Mouse (Mus musculus) frontal cortex, postnatal 25 days (tissue): ENCODE results near the gene 1110002E22Rik.

Experiments used
- DNase-seq, 2 experiments: peaks; one replicate each; pipeline ENCODE4 v3.0.0; 2022; ENCODE audit warnings: low spot score in 2 of 2

The 1110002E22Rik gene

DNA sequence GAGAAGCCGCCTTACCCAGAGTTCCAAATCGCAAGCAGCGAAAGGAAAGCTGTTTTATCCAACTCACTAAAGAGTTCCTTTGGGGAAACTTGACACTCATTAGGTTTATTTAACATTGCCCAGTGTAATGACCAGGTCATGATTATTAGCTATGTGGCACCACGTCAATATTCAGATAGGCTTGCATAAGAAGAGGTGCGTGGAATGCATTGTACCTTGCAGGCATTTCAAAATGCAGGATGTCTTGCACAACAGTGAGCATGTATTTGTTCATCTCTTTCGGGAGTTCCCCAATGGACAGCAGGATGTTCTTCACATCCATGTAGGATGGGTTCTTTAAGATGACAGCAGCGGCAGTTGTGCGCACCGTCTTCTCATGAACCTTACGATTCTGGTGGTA lies 42.0 kb downstream of the 1110002E22Rik start:
- no peak for DNase-seq

GRCm38 (mm10) chr3:138110910-138111782 lies 46.3 kb downstream of the 1110002E22Rik start:
- DNase-seq: no peak

DNA sequence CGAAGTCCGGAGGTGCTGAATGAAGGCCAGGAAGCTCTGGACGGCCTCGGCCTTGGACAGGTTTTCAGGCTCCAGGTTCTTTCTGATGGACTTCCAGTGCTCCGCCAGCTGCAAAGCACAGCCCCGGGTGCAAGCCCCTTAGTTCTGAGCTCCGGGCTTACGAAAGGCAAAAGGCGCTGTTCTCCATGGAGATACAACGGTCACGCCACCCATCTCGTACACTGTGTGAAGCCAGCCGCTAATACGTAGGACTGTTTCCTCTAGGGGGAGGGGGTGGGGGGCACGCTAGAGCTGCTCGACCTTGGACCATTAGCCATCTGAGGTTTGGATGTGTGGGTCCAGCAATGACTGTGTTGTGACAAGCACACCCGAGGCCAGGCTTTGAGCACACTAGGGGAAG lies 49.3 kb downstream of the 1110002E22Rik start:
- no peak for DNase-seq

DNA sequence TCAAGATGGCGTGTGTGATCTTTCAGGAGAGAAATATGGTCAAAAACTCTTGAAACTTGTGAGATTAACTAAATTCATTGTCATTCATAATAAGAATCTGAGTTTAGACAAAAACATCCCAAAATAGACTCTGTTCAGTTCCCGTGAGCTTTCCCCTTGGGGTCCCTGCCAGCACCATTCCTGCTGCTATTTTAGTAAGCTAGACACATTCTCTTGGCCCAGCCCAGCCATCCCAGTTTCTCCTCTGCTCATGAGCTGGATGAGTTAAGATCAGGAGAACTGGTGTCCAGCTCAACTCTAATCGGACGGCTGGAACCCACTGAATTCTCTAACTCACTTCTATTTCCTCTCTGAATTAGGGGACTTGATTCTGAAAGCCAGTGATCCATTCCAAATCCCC lies 52.0 kb downstream of the 1110002E22Rik start:
- DNase-seq: no peak

DNA sequence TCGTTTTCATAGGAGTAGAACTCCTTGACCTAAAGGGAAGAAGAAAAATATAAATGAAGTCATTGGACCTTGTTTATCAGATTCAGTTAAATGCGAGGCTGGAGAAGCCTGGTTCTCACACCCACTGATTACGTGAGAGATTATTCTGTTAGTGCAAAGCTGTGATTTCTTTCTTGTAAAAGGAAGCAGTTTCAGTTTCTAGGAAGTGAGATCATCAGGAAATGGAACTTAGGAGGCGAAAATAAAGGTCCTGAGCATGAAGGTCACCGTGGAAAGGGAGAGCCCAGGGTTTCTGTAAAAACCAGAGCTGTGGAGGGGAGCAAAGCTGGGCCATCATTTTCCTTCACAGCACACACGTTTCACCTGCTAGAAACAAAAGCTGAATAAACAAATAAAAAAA lies 53.5 kb downstream of the 1110002E22Rik start:
- no peak for DNase-seq

- DNase-seq: no peak
Observed at GRCm38 (mm10) chr3:138118831-138119230, 54.0 kb downstream of the 1110002E22Rik start.

DNA sequence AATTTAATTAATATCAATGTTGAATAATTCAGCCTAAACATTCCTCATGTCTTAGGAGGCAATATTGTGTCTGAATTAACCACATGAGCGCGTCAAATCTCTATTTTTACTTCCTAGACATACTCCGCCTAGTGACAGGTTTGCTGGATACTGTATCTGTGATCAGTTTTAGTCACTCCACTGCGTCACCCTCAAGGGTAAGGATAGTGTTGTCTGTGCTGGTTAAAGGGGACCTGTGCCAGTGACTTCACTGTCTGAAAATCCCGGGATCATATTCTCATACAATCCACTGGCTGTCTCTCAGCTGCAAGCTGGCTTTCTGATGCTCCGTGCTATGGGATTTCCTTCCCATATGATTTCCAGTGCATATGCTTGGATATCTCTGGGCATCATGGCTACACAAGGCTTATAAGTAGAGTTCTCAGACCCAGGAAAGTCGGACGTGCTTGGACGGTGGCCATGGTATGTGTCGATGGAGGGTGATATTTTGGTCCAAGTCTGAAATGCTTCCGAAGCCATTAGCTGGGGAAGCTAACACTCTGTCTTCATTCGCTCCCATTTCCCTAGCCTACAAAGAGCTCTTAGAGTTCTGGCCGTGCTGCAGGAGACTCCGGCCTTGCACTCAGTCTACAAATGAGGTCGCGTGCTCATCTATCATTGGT lies 54.7 kb downstream of the 1110002E22Rik start:
- no peak for DNase-seq

- no peak for DNase-seq
Observed at GRCm38 (mm10) chr3:138121461-138121860, 56.6 kb downstream of the 1110002E22Rik start.

DNA sequence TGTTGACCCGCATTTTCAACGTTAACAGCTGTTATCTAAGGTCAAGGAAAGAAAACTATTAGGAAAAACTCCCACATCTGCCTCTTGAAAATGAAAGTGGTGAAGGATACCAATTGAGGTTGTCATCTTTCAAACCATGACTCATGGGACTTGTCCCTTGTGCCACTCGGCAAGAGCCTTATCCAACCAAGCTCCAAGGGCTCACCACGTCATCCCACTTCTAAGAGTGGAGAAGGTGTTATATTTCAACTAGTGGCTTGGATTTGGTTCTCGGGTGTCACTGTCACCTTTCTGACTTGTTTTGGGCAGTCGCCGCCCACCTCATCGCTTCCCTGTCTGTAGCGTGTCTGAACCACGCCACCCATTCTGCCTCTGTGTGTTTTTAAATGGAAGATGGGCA lies 59.0 kb downstream of the 1110002E22Rik start:
- no peak for DNase-seq

DNA sequence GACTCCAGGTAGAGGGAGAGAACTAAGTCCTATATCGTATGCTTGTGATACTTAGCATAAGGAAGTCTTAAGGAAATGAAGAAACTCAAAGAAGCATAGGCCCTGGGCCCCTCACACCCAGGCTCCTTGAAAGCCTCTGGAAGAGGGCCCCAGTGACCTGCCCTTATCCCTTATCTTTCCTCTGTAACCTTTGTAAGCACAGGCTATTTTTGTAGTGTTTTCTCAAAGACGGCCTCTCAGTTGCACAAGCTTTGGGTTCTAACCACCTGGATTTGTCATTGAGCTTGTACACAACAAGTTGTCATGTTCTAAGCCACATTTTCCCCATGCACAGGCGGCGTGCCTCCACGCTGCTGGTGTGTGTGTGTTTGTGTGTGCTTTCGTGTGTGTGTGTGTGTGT lies 64.3 kb downstream of the 1110002E22Rik start:
- no peak for DNase-seq

- no peak for DNase-seq
Observed at GRCm38 (mm10) chr3:138130692-138131091, 65.8 kb downstream of the 1110002E22Rik start.
